Mouse (Mus musculus) liver, embryonic 16.5 days (tissue): ENCODE data around the gene Edem1. TPM values are rescaled to one million over a fixed set of nuclear protein-coding genes. Genes with fewer than 3 reads are reported as not detected.
"Not testable (repeated sequence)": the region's sequence is repeated elsewhere in the genome, so short reads cannot be mapped to it uniquely, and the experiment has no call there.

Experiments
- ATAC-seq: fragments of 200-750 bp; cut with Nextera tagmentation; 2 replicates; pipeline ENCODE4 v1.8.0; 2017; ENCODE audit warnings: low read depth, mild to moderate bottlenecking, moderate number of reproducible peaks, moderate library complexity
- H3K27ac ChIP-seq: fragments of 300-500 bp; sonication (generic); 2 replicates; pipeline ENCODE4 v1.5.1; 2014; ENCODE audit warnings: mild to moderate bottlenecking, low read length
- H3K27me3 ChIP-seq: fragments of 300-500 bp; sonication (generic); 2 replicates; pipeline ENCODE4 v1.6.1; 2014; ENCODE audit warnings: low read depth, low read length, mixed read lengths; ENCODE audit not compliant: control insufficient read depth, insufficient read depth
- H3K36me3 ChIP-seq: fragments of 300-500 bp; sonication (generic); 2 replicates; pipeline ENCODE4 v1.6.1; 2014; ENCODE audit warnings: mild to moderate bottlenecking; ENCODE audit not compliant: control insufficient read depth, insufficient read depth
- H3K4me1 ChIP-seq: fragments of 300-500 bp; sonication (generic); 2 replicates; pipeline ENCODE4 v1.6.1; 2014; ENCODE audit warnings: low read depth, low read length, mixed read lengths; ENCODE audit not compliant: control insufficient read depth
- H3K4me2 ChIP-seq: fragments of 300-500 bp; sonication (generic); 2 replicates; pipeline ENCODE4 v1.6.1; 2014; ENCODE audit warnings: low read depth, low read length, mixed read lengths
- H3K4me3 ChIP-seq: fragments of 300-500 bp; sonication (generic); 2 replicates; pipeline ENCODE4 v1.5.1; 2014; ENCODE audit warnings: low read depth, mild to moderate bottlenecking, low read length
- H3K9ac ChIP-seq: fragments of 300-500 bp; sonication (generic); 2 replicates; pipeline ENCODE4 v1.6.1; 2014; ENCODE audit warnings: low read depth, low read length
- H3K9me3 ChIP-seq: fragments of 300-500 bp; sonication (generic); replicated peaks from 2 replicates; pipeline ENCODE4 v1.6.1; 2016; ENCODE audit warnings: low read length; ENCODE audit not compliant: control insufficient read depth
- WGBS: fragments of 180-500 bp; shearing (Covaris S2); extraction: QIAGEN DNeasy Blood & Tissue Kit; methylation state at CpG from one replicate; pipeline ENCODE4 v1.1.7; 2014; ENCODE audit not compliant: insufficient replicate concordance; 5-methylcytosine and 5-hydroxymethylcytosine counted together
- polyA plus RNA-seq: library from polyadenylated mRNA; unstranded; fragments of >200 nt; fragmentation: Nextera tagmentation; extraction: Ambion mirVana; gene quantifications from 2 replicates; pipeline ENCODE4 v1.2.1, GENCODE M21; 2015

Edem1 gene
- polyA plus RNA-seq, 1 experiment from 2014 or later: 13.8 TPM

- no peak for ATAC-seq
- no peak overlapping the region for H3K27ac ChIP-seq
- no peak overlapping the region for H3K4me3 ChIP-seq
- H3K27me3 ChIP-seq: no peaks in the 10 kb centered on the region
- no peaks in the 10 kb centered on the region for H3K4me1 ChIP-seq
- H3K9ac ChIP-seq: no peak overlapping the region
- H3K9me3 ChIP-seq: no peaks in the 10 kb centered on the region
- no peak overlapping the region for H3K4me2 ChIP-seq
- 74% methylated on average over 8 of the region's 8 CpGs for WGBS
- peaks cover 26% of the 10 kb centered on the region for H3K36me3 ChIP-seq
Measured at GRCm38 (mm10) chr6:108852088-108852670, 23.7 kb downstream of the Edem1 start.

GRCm38 (mm10) chr6:108852986-108853385, 24.5 kb downstream of the Edem1 start:
- H3K36me3 ChIP-seq: peaks cover 26% of the 10 kb centered on the region
- WGBS: 84% methylated on average over 5 of the region's 5 CpGs

GRCm38 (mm10) chr6:108858583-108858982, 30.1 kb downstream of the Edem1 start:
- Histone ChIP-seq H3K27ac (no peak overlapping the region), H3K9me3 (no peaks in the 10 kb centered on the region), H3K4me1 (no peaks in the 10 kb centered on the region), H3K9ac (no peak overlapping the region), H3K27me3 (no peaks in the 10 kb centered on the region), H3K36me3 (peaks cover 11% of the 10 kb centered on the region), H3K4me3 (no peak overlapping the region), H3K4me2 (no peak overlapping the region)
- WGBS: 87% methylated on average over 9 of the region's 9 CpGs
- ATAC-seq: no peak

More at GRCm38 (mm10) chr6:108852986-108853385, 24.5 kb downstream of the Edem1 start:
- Histone ChIP-seq H3K9me3 (no peaks in the 10 kb centered on the region), H3K27me3 (no peaks in the 10 kb centered on the region), H3K9ac (no peak overlapping the region), H3K27ac (no peak overlapping the region), H3K4me2 (no peak overlapping the region), H3K4me1 (no peaks in the 10 kb centered on the region), H3K4me3 (no peak overlapping the region)
- ATAC-seq: no peak

GRCm38 (mm10) chr6:108861226-108861625, 32.8 kb downstream of the Edem1 start:
- no peaks in the 10 kb centered on the region; the same call in none of the 2 replicates for H3K36me3 ChIP-seq
- H3K27me3 ChIP-seq: no peaks in the 10 kb centered on the region
- ATAC-seq: no peak
- no peak overlapping the region for H3K27ac ChIP-seq
- no peak overlapping the region for H3K4me3 ChIP-seq
- H3K4me2 ChIP-seq: no peak overlapping the region
- no peak overlapping the region for H3K9ac ChIP-seq
- H3K4me1 ChIP-seq: no peaks in the 10 kb centered on the region
- whole genome bisulfite sequencing: 70% methylated on average over 1 of the region's 1 CpGs
- H3K9me3 ChIP-seq: no peaks in the 10 kb centered on the region

GRCm38 (mm10) chr6:108862548-108862947, 34.1 kb downstream of the Edem1 start:
- Histone ChIP-seq H3K36me3 (no peaks in the 10 kb centered on the region; the same call in none of the 2 replicates), H3K4me3 (no peak overlapping the region), H3K9ac (no peak overlapping the region), H3K4me2 (no peak overlapping the region), H3K27me3 (no peaks in the 10 kb centered on the region), H3K27ac (no peak overlapping the region), H3K4me1 (no peaks in the 10 kb centered on the region), H3K9me3 (no peaks in the 10 kb centered on the region)
- no peak for ATAC-seq
- 50% methylated on average over 2 of the region's 2 CpGs for WGBS

- ATAC-seq: no peak
- WGBS: 51% methylated on average over 5 of the region's 5 CpGs
Measured at GRCm38 (mm10) chr6:108866317-108866716, 37.9 kb downstream of the Edem1 start.

GRCm38 (mm10) chr6:108869031-108869430, 40.6 kb downstream of the Edem1 start:
- H3K4me2 ChIP-seq, ATAC-seq, H3K9ac ChIP-seq, H3K4me1 ChIP-seq, H3K9me3 ChIP-seq, H3K4me3 ChIP-seq, H3K27me3 ChIP-seq, H3K36me3 ChIP-seq, H3K27ac ChIP-seq: not testable (repeated sequence)
- 36% methylated on average over 2 of the region's 2 CpGs for WGBS

More at GRCm38 (mm10) chr6:108866317-108866716, 37.9 kb downstream of the Edem1 start:
- no peak overlapping the region for H3K9ac ChIP-seq
- no peaks in the 10 kb centered on the region for H3K9me3 ChIP-seq
- H3K4me2 ChIP-seq: no peak overlapping the region
- no peaks in the 10 kb centered on the region for H3K4me1 ChIP-seq
- H3K27me3 ChIP-seq: no peaks in the 10 kb centered on the region
- no peak overlapping the region for H3K27ac ChIP-seq
- H3K4me3 ChIP-seq: no peak overlapping the region
- H3K36me3 ChIP-seq: no peaks in the 10 kb centered on the region

- ATAC-seq: no peak
- Histone ChIP-seq H3K9ac (no peak overlapping the region), H3K27me3 (no peaks in the 10 kb centered on the region), H3K4me3 (no peak overlapping the region), H3K4me1 (no peaks in the 10 kb centered on the region), H3K4me2 (no peak overlapping the region), H3K36me3 (no peaks in the 10 kb centered on the region), H3K27ac (no peak overlapping the region), H3K9me3 (no peaks in the 10 kb centered on the region)
- WGBS: 60% methylated on average over 2 of the region's 2 CpGs
Measured at GRCm38 (mm10) chr6:108870421-108870820, 42.0 kb downstream of the Edem1 start.

GRCm38 (mm10) chr6:108871251-108871650, 42.8 kb downstream of the Edem1 start:
- Histone ChIP-seq H3K4me1 (no peaks in the 10 kb centered on the region), H3K27me3 (no peaks in the 10 kb centered on the region), H3K4me3 (no peak overlapping the region), H3K9ac (no peak overlapping the region), H3K9me3 (no peaks in the 10 kb centered on the region), H3K4me2 (no peak overlapping the region), H3K36me3 (no peaks in the 10 kb centered on the region), H3K27ac (no peak overlapping the region)
- ATAC-seq: no peak
- 68% methylated on average over 4 of the region's 4 CpGs for WGBS
